Mouse (Mus musculus) cerebellum, adult 11-12 months (tissue): ENCODE data around the gene Trub2.
A peak's percentile ranks its signal among the peaks of the same experiment; 100 is the strongest.
"Not testable (repeated sequence)": the region's sequence is repeated elsewhere in the genome, so short reads cannot be mapped to it uniquely, and the experiment has no call there.

Source experiments
- DNase-seq: peaks from one replicate; pipeline ENCODE4 v3.0.0; 2022

Trub2 gene

DNA sequence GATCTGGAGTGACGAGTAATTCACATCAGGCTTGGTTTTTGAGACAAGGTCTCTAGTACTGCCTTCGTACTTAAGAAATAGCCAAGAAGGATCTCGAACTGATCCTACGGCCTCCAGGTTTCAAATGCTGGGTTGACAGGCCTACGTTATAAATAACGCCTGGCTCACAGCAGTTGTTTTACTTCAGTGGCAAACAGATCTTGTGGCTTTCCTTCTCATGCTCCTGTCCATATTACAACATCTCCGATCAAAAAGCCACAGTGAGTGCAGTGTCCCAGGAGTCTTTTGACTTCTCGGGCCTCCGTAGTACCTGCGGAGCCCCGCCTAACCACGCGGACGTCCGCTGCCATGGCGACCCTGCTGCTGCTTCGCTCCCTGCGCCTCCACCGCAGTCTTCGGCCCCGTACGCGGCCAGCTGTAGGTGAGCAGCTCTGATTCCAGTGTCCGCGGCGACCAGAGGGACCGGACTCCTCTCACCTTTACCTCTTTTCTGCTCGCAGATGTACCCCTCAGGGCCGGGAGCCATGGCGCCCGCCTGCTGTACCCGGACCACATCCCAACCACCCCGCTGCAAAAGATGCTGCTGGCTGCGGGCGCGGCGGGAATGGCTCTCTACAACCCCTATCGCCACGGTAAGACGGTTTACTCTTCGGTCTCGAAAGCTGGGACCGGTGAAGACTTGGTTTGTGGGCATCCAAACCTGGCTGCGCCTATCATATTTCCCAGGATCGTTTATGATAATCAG, at the start of gene Trub2:
Gene Trub2, minus strand, starts transcription at position 566 of the 745 bp plus-strand sequence.
- DNase-seq, result peak; percentile 85

DNA sequence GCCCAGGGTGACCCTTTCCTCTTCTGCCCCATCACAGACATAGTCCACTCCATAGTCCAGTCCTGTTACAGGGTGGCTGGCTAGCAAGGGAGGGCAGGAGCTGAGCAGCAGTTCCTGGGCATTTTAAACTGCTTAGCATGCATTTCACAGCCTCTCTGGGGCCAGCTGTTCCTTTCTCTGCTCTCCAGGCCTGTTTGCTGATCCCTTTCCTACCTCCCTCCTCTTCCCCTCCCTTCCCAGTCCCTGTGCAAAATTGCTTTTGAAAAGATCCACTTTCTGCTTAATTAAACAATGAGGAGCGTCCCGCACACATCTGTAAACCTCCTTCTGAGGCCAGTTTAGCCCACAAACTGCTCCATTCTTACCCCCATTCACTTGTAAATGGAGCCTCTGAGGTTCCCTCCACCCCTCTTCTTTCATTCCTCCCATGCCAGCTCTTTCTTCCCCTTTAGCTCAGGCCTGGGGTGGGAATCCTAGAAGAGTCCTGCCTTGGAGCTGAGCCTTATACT, 47.1 kb upstream of the Trub2 start:
- DNase-seq, result no peak

DNA sequence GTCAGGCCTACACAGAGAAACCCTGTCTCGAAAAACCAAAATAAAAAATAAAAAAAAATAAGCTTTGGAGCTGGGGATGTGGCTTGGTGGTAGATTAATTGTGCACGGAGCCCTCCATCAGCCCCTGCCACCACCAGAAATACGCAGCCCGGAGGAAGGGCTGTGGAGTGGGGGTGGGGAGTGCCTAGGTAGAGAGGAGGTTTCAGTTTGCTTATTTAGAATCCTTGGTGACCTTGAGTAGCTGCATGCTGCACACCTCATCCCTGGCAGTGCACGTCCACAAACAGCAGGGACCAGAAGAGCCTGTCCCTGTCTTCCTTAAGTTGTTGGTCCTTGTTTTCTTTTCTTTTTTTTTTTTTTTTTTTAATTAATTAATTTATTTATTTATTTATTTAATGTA, 45.5 kb upstream of the Trub2 start:
- DNase-seq, result no peak

DNA sequence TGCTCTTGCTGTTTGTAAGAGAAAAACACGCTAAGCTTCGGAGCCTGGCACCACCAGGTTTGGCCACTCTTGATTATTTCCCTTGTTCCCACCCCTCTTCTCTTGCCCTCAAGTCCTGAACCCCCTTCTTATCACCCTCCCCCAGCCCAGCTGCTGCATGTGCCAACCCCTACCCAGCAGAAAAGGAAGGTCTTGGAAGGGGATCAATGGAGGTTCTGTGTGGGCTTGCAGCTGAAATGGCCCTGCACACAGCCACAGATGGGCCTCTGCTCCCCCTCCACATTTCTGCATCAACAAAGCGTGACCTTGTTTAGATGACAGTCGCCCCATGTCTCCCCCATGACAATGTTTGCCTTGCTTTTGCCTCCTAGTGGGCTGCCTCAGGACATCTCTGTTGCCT, 42.8 kb upstream of the Trub2 start:
- DNase-seq, result peak; percentile 49

DNA sequence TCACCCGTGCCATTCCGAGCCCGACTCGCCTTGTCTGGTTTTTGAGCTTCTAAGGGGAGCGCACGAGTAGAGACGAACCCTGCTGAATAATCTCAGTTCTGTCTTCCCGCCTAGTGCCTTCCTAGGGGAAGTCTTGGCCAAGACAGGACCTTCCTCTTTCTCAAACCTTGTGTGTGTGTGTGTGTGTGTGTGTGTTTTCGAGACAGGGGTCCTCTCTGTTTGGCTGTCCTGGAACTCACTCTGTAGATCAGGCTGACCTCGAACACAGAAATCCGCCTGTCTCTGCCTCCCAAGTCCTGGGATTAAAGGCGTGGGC, 39.4 kb upstream of the Trub2 start:
- no peak for DNase-seq

DNA sequence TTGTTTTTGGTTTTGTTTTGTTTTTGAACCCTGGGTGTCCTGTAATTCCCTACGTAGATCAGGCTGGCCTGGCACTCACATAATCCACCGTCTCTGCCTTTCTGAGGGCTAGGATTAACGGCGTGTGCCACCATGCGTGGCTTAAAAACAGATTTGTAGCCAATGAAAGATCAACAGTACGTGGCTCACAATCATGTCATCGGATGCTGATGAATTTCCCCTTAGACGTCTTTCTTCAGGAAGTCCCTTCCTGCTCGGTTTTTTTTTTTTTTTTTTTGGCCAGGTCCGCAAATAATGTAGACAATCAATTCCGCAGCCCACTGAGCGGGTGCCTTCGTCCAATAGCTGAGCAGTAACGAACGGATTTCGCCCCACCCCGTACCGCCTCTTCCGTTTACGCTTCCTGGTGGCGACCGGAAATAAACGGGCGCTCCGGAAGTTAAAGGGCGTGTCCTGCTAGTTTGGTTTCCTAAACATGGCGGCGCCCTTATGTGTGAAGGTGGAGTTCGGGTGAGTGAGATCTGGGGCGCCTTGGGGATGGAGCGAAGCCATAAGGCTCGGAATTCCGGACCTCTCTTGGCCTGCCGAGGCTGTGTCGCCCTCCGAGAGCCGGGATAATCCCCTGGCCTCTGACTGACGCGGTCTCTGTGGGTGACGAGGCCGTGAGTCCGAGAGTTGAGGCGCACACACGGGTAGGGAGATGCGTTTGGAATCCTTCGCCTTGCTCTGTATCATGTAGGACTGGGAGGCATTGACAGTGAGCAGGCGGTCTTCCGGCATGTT, 38.8 kb upstream of the Trub2 start:
- peak; percentile 96 for DNase-seq

DNA sequence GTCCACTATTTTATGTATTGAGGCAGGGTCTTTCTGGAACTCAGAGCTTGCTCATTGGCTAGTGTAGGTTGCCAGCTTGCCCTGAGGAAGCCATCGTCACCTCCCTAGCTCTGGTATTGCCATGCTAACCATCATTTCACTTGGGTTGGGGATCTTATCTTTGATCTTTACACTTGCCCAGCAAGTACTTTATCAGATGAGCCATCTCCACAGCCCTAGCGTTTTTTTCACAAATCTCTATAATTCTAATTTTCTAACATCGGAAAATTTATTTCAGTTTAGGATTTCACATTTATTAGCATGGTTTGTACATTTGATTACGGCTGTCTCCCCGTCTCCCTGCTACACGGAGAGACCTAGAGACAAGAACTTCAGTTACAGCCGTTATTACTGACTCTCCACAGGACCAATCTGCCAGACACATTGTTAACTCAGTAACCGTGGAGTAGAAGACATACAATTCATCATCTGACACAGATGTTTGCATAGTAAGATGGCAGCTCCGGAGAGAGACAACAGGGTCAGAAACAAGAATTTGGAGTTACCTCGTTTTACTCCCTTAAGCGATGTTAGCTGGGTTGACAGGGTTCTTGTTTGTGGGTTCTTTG, 38.1 kb upstream of the Trub2 start:
- no peak for DNase-seq

DNA sequence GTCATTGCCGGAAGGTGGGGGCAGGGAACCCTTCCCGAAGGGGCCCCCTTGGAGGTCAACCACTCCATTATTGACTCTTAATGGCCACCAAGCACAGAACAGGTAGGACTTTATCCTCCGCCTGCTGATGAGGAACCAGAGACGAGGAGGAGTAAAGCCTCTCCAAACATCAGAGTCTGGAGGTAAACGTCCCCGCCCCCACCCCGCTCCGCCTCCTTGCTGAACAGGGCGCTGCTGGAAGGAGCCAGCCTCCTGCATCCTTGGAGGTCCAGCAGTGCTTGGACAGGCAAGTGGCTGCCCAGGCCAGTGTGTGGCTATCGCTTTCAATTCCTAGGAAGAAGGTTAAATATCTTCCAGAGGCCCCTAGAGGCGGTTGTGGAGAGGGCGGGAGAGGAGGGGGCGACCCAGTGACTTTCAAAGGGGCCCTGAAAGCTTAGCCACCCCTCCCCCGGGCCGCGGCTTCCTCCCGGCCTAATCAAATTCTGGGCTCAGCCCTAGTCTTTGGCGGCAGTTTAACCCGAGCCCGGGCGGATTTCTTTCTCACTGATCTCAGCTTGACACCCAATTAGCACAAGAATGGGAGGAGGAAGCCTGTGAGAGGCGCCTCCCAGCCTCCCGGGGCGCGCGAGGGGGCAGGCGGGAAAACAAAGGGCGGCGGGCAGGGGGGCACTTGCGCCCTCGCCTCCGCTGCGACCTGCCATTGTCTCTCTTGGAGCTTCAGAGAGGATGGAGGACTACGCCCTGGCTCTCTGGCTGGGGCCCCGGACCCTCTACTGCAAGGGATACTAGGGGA, 31.9 kb upstream of the Trub2 start, which contains the start of gene Urm1:
Gene Urm1, plus strand, starts transcription at position 51 of the 793 bp plus-strand sequence.
- peak; percentile 64 for DNase-seq

DNA sequence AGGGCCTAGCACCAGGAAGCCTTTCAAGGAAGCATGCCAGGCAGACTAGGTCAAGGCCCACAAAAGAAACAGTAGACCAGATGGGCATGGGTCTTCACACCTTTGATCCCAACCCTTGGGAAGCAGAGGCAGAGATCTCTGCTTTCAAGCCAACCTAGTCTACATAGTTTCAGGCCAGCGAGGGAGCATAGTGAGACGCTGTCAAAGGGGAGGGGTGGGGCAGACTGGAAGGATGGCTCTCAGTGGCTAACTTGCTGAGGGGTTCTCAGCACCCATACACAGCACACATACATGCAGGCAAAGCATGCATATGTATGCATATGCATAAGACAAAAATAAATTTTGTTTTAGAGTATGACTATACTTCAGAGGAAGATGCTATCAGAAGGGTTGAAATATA, 31.1 kb upstream of the Trub2 start:
- no peak for DNase-seq

DNA sequence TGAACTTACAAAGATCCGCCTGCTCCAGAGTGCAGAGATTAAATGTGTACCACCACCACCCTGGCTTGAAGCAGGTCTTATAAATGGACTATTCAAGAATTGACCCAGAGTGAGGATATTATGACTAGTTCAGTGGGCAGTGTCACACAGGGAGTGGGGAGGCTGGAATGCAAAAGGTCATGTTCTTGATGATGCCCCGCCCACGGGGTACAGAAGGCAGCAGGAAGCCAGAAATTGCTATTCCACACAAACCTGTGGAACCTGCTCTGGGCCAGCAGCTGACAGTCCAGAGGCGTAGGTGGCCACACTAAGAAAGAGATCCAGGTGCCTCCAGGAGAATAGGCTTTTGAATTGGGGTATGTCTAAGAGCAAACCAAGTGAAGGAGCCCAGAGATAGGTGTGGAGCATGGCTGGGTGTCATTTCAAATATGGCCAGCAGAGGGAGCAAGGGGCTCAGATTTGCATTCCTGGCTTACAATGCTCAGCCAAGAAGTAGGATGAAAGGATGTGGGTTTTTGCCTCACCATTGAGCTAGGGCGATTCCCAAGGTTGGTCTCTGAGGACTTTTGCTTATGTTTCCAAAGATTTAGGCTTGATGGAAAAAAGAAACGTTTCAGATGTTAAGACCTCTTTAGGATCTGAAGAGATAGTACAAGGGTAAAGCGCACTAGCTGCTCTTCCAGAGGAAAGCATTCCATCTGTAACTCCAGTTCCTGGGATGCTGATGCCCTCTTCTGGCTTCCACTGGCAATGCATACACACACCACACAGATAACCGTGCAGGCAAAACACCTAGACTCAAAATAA, 29.3 kb upstream of the Trub2 start:
- DNase-seq, result peak; percentile 80

DNA sequence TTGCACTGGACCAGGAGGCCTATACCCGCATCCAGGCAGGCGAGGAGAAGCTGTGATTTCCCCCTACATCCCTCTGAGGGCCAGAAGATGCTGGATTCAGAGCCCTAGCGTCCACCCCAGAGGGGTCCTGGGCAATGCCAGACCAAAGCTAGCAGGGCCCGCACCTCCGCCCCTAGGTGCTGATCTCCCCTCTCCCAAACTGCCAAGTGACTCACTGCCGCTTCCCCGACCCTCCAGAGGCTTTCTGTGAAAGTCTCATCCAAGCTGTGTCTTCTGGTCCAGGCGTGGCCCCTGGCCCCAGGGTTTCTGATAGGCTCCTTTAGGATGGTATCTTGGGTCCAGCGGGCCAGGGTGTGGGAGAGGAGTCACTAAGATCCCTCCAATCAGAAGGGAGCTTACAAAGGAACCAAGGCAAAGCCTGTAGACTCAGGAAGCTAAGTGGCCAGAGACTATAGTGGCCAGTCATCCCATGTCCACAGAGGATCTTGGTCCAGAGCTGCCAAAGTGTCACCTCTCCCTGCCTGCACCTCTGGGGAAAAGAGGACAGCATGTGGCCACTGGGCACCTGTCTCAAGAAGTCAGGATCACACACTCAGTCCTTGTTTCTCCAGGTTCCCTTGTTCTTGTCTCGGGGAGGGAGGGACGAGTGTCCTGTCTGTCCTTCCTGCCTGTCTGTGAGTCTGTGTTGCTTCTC, 27.5 kb upstream of the Trub2 start:
- DNase-seq, result no peak

DNA sequence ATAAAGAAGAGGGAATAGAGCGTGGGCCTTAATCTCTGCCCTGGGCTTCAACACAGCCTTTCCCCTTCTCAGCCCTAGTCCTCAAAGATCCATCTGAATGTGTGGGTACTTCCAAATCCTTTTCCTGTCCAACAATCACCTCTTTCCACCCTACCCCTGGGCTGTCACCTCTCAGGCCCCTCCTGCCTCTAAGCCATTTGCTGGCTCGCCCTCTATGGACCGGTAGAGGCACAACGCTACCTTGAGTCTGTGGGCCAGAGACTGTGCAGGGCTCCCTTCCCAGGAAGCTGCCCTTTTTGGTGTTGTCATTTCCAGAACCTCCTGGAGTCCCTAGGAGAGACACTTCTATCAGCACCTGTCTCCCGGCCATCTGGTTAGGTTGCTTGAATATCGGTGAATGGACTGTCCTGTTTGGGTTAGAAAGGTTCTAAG, 15.1 kb upstream of the Trub2 start:
- peak; percentile 55 for DNase-seq

DNA sequence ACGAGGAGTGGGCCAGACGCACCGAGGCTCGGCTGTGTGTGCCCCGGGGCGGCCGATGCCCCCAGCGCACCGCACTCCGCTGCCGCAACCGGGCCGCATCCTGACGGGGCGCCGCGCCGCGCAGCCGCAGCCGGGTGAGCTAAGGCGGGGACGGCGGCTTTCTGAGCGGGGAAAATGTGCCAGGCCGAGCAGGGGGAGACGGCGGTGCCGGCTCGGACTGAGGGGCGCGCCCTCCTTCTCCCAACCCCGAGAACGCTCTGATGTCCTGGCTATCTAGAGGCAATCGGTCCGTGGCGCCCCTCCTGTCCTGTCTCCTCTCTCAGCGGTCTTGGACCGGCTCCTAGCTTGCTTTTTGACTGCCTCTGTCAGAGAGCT, 14.5 kb upstream of the Trub2 start:
- no peak for DNase-seq

DNA sequence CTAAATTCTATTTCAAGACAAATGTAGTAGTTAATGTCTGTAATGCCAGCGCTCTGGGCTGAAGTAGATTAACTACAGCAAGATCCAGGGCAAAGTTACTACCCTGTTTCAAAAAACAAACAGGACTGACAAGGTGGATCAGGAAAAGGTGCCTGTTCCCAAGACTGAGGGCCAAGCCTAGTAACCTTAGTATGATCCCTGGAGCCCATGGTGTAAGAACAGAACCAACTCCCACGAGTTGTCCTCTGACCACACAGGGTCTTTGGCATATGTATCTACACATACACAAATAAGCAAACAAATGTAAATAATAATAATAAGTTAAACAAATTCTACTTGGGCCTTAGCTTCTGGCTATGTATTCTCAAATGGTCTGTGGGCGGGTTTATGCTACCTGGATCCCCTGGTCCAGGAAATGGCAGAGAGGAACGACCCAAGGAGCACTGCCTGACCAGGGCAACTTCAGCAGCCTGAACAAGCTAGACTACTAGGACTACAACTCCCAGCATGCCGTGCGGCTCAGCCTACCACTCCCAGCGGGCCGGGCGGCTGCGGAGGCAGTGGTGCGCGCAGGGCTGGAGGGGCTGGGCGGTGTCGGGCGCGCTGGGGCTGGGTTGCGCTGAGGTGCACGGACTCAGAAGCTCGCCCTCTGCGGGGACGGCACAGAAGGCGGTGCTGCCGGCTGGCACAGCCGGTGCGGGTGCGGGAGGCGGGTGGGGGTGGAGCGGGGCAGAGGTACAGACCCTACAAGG, 13.9 kb upstream of the Trub2 start, which contains the start of gene Slc27a4:
Gene Slc27a4, plus strand, starts transcription at position 560 of the 752 bp plus-strand sequence.
- DNase-seq, result peak; percentile 95

DNA sequence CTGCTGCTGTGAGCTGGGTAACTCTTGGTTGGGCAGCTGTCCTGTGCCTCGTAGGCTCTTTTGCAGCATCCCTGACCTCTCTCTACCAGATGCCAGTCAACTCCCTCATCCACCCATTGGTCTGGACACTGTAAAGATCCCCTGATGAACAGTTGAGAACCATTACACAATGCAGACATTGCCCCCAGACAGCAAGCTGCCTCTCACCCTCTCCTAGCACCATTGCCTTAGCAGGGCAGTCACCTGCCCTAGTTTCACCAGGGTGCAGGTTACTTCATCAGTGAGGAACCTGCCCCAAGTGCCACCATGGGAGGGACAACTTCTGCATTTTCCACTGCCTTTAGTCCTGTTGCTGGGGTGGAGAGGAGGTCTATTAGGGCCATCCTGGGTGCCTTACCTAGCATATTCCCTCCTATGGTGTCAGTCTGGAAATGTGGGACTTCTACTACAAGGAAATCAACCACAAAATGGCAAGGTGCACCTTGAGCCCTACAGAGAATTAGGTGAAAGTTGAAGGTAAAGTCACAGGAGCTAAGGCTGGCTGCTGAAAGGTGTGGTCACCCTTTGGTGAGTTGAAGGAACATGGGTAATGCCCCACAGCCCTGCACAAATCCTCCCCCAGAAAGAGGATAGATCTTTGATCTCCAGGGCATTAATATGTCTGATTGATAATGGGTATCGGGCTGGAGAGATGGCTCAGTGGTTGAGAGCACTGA, 4.6 kb upstream of the Trub2 start:
- DNase-seq, result no peak

DNA sequence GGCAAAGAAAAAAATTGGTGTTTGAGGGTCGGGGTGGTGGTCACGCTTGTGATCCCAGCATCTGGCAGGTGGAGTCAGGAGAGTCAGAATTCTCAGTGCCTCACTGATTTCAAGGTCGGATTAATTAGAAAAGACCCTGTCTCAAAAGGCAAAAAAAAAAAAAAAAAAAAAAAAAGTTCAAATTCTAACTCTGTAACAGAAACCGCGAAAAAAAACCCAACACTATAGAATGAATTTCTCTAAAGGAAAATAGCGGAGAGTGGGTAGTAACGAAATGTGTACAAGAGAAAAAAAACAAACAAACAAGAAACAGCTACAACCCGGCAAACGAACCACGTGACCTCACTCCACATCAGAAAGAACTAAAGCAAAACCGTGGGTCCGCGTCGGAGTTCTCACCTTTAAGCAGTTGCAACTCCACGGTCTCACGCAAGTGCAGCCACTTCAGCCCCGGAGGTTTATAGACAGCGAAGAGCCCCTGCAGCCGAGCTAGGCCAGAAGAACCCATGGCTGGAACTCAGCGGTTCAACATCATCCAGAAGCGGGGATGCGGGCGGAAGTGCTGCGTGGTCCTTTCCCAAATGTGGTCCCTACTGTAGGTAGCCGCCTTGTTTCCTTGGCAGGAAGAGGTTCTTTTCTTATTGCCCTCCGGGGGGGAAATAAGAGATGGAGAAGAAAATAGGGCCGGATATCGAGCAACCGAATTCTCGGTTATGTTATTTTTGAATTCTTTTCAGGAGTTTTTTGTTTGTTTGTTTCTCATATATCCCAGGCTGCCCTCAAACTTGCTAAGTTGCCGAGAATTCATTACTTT, 991 bp downstream of the Trub2 start, which contains the start of gene Coq4:
Gene Coq4, plus strand, starts transcription at position 390 of the 814 bp plus-strand sequence.
- DNase-seq, result peak; percentile 90

DNA sequence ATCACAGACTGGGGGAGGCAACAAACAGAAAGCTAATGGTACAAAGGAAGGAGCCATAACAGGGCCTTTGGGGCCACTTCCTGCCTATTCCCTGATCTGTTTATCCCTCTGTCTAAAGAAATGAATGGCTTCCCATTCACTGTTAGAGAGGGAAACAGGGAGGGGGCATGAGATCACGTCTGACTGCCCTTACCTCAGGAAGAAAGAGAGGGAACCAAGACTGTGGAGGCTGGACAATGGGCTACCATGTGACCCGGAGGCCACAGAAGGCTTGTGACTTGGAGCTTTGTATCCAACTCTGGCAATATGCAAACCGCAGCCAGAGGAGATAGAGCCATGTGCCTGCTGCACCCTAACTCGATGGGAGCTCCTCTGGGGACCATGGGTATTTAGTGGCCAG, 4.0 kb downstream of the Trub2 start:
- DNase-seq, result no peak

DNA sequence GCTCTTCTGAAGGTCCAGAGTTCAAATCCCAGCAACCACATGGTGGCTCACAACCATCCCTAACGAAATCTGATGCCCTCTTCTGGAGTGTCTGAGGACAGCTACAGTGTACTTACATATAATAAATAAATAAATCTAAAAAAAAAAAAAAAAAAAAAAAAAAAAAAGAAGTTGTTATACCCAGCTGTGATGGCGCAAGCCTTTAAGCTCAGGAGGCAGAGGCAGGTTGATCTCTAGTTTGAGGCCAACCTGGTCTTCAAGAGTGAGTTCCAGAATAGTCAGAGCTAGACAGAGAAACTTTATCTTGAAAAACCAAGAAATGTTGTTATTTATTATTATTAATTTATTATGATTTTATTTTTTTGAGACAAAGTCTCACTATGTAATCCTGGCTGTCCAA, 7.0 kb downstream of the Trub2 start:
- DNase-seq, result not testable (repeated sequence)

DNA sequence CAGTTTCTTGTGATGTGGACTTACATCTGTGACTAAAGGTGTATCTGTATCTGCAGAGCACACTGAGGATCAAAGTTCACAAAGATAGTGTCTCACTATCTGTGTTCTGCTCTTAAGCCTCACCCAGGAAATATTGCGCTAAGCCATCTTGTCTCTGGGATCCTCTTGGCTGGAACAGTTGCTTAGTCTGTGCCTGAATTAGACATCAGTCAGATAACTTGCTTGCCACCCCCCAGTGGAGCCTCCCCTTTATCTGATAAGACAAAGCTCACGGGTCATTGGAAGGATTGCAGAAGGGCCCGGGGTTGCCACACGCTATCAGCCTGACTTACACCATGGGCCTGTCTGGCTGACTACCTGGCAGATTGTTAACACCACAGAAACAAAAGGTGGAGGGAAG, 15.0 kb downstream of the Trub2 start:
- DNase-seq, result no peak
